Mouse (Mus musculus): ENCODE measurements around the gene Adam4. TPM values are rescaled to one million over a fixed set of nuclear protein-coding genes. Genes with fewer than 3 reads are reported as not detected.
"Not testable (repeated sequence)": the region's sequence is repeated elsewhere in the genome, so short reads cannot be mapped to it uniquely, and the experiment has no call there.

Gene Adam4
- total RNA-seq (2015; ENCODE audit: low replicate concordance) (1.8 TPM in 1 of 2 replicates, not detected in the other), total RNA-seq (2017; ENCODE audit: low replicate concordance) (0.77 TPM in 1 of 2 replicates, not detected in the other)

GRCm38 (mm10) chr12:81421846-81422245 lies at the start of gene Adam4:
Adam4 (minus strand) TSS chr12:81421946.
- ATAC-seq (replicated peaks; ENCODE audit: low FRiP score, poor library complexity, severe bottlenecking), result no peak

GRCm38 (mm10) chr12:81459051-81459450 lies 37.3 kb upstream of the Adam4 start:
- not testable (repeated sequence) for ATAC-seq (replicated peaks; ENCODE audit: low FRiP score, poor library complexity, severe bottlenecking)

- ATAC-seq (replicated peaks; ENCODE audit: low FRiP score, poor library complexity, severe bottlenecking), result not testable (repeated sequence)
Observed at GRCm38 (mm10) chr12:81438985-81439384, 17.2 kb upstream of the Adam4 start.

GRCm38 (mm10) chr12:81434778-81435177 lies 13.0 kb upstream of the Adam4 start:
- not testable (repeated sequence) for ATAC-seq (replicated peaks; ENCODE audit: low FRiP score, poor library complexity, severe bottlenecking)

- no peak for ATAC-seq (replicated peaks; ENCODE audit: low FRiP score, poor library complexity, severe bottlenecking)
Observed at GRCm38 (mm10) chr12:81413211-81413610, 8.5 kb downstream of the Adam4 start.

GRCm38 (mm10) chr12:81408966-81409365 lies 12.8 kb downstream of the Adam4 start:
- no peak for ATAC-seq (replicated peaks; ENCODE audit: low FRiP score, poor library complexity, severe bottlenecking)

- no peak for ATAC-seq (replicated peaks; ENCODE audit: low FRiP score, poor library complexity, severe bottlenecking)
Observed at GRCm38 (mm10) chr12:81402187-81402586, 19.6 kb downstream of the Adam4 start.

GRCm38 (mm10) chr12:81379364-81379763 lies 42.4 kb downstream of the Adam4 start, which contains the start of gene Gm4787:
Gm4787 (minus strand) TSS chr12:81379464.
- ATAC-seq (replicated peaks; ENCODE audit: low FRiP score, poor library complexity, severe bottlenecking), result not testable (repeated sequence)

Other genes starting within 250 kb of the Adam4 start
- not detected in 2 replicates for gene Slc8a3, start 88.8 kb downstream of the Adam4 start, total RNA-seq (2015; ENCODE audit: low replicate concordance)
- not detected in 2 replicates for gene Slc8a3, start 88.8 kb downstream of the Adam4 start, total RNA-seq (2017; ENCODE audit: low replicate concordance)
- not detected in 2 replicates for gene Gm4787, start 42.5 kb downstream of the Adam4 start, total RNA-seq (2015; ENCODE audit: low replicate concordance)
- gene Gm4787, start 42.5 kb downstream of the Adam4 start, total RNA-seq (2017; ENCODE audit: low replicate concordance), result not detected in 2 replicates
- 3.2 and 32.7 TPM in 2 replicates for gene Cox16, start 63.2 kb upstream of the Adam4 start, total RNA-seq (2015; ENCODE audit: low replicate concordance)
- 12.9 and 26.7 TPM in 2 replicates for gene Cox16, start 63.2 kb upstream of the Adam4 start, total RNA-seq (2017; ENCODE audit: low replicate concordance)
- gene Gm20498, start 111.0 kb upstream of the Adam4 start, total RNA-seq (2015; ENCODE audit: low replicate concordance), result 3.6 TPM in 1 of 2 replicates, not detected in the other
- 3.7 TPM in 1 of 2 replicates, not detected in the other for gene Gm20498, start 111.0 kb upstream of the Adam4 start, total RNA-seq (2017; ENCODE audit: low replicate concordance)
- 6.5 and 15.1 TPM in 2 replicates for gene Synj2bp, start 111.0 kb upstream of the Adam4 start, total RNA-seq (2015; ENCODE audit: low replicate concordance)
- gene Synj2bp, start 111.0 kb upstream of the Adam4 start, total RNA-seq (2017; ENCODE audit: low replicate concordance), result 12.8 and 18.4 TPM in 2 replicates
- not detected in 2 replicates for gene Adam21, start 146.5 kb upstream of the Adam4 start, total RNA-seq (2015; ENCODE audit: low replicate concordance)
- gene Adam21, start 146.5 kb upstream of the Adam4 start, total RNA-seq (2017; ENCODE audit: low replicate concordance), result not detected in 2 replicates
- gene Med6, start 173.1 kb upstream of the Adam4 start, total RNA-seq (2015; ENCODE audit: low replicate concordance), result 28.9 and 29.6 TPM in 2 replicates
- gene Med6, start 173.1 kb upstream of the Adam4 start, total RNA-seq (2017; ENCODE audit: low replicate concordance), result 91.9 and 102 TPM in 2 replicates
- gene Ttc9, start 209.3 kb upstream of the Adam4 start, total RNA-seq (2015; ENCODE audit: low replicate concordance), result not detected in 2 replicates
- gene Ttc9, start 209.3 kb upstream of the Adam4 start, total RNA-seq (2017; ENCODE audit: low replicate concordance), result not detected in 2 replicates